ENCODE assay signal across 15 mouse cellular contexts in the genomic region with DNA sequence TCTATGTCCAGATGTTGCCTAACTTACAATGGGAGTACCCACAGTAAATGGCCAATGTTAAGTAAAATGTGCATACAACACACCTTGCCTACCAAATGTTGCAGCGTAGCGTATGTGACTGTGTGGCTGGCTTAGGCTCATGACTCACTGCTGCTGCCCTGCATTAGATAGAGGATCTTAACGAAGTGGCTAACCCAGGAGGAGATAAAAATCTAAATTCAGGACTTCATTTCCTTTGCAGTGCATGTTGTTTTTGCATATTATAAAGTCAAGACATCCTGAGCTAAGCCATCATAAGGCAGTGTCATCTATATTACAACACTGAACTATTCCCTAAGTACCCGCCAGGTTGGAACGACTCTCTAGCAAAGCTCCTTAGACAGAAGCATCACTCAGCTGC.
"Had no signal": no experiment of that assay in that cellular context is flagged by ENCODE, and none has a peak within 500 bp of the region (broad histone marks: within the 10 kb centered on the region; RNA-seq: fewer than 3 reads in every experiment).

No protein-coding gene starts in this region.

- DNase-seq: liver, postnatal 0 days; lung, adult 2 months; lung, postnatal 14 days; lung, postnatal 36 days; right cerebral cortex, postnatal 14 days; thymus, adult 2 months; thymus, postnatal 25 days; thymus, postnatal 4 days had no signal

- ATAC-seq: liver, postnatal 0 days; lung, postnatal 0 days; midbrain, embryonic 15.5 days had no signal

- H3K9me3 ChIP-seq: liver, embryonic 15.5 days; lung, embryonic 15.5 days; midbrain, embryonic 15.5 days; stomach, embryonic 15.5 days had no signal

- H3K4me1 ChIP-seq: liver, embryonic 15.5 days; lung, embryonic 15.5 days; midbrain, embryonic 12.5 days; midbrain, embryonic 15.5 days; neural tube, embryonic 12.5 days; stomach, embryonic 15.5 days had no signal

- H3K4me3 ChIP-seq: liver, embryonic 15.5 days; lung, embryonic 15.5 days; midbrain, embryonic 12.5 days; midbrain, embryonic 15.5 days; neural tube, embryonic 12.5 days; stomach, embryonic 15.5 days had no signal

- H3K27me3 ChIP-seq: liver, embryonic 15.5 days; lung, embryonic 15.5 days; midbrain, embryonic 12.5 days; midbrain, embryonic 15.5 days; neural tube, embryonic 12.5 days; stomach, embryonic 15.5 days had no signal
